Mouse (Mus musculus) frontal cortex, postnatal 10 days (tissue): Measurements from ENCODE around the gene Cabp2.
"Not testable (repeated sequence)": the region's sequence is repeated elsewhere in the genome, so short reads cannot be mapped to it uniquely, and the experiment has no call there.

Source experiments
- DNase-seq, 2 experiments: peaks; one replicate each; pipeline ENCODE4 v3.0.0; 2022; ENCODE audit warnings: low spot score in 2 of 2, mixed read lengths in 1 of 2

The Cabp2 gene

DNA sequence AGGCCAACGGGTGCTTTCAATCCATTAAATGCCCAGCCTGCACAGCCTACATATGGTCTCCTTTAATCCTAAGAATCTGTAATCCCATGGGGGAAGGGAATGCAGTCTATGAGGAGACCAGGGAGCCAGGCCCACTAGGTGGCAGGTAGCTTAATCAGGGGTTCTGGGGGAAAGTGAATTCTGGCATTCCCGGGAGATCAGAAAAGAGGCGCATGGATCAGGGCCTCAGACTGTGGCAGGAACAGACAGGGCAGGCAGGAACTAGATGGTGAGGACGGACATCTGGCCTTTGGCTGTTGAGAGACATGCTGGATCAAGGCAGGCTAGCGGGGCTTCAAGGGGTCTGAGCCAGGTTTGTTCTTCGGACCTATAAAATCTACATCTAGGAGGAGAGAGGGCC lies 20.1 kb downstream of the Cabp2 start:
- DNase-seq, result no peak

DNA sequence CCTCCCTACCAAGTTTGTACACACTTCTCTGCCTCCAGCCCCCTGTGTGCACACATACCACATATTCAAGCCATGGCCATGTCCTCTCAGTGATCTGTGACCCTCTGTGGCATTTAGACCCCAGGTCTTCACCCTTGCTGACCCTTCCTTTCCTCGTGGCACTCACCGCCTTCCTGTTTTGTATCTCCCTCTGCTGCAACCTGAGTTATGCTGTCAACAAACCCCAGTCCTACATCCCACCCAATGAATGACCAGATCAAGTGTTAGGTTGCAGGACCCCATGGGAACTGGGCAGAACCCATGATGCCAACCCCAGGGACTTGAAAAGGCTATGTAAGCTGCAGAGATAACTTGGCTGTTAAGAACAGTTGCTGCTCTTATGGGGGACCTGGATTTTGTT lies 20.7 kb downstream of the Cabp2 start:
- DNase-seq, result no peak

DNA sequence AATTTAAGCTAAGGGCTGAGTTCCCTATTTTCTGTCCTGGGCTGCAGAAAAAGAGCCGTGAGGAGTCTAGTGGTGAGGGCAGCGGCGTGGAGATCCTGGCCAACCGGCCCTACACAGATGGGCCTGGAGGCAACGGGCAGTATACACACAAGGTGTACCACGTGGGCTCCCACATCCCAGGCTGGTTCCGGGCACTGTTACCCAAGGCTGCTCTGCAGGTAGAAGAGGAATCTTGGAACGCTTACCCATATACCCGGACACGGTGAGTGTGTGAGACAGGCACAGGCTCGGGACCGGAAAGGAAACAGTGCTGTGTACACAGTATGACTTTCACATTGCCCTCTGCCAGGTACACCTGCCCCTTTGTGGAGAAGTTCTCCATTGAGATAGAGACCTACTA lies 21.2 kb downstream of the Cabp2 start:
- DNase-seq, result no peak

DNA sequence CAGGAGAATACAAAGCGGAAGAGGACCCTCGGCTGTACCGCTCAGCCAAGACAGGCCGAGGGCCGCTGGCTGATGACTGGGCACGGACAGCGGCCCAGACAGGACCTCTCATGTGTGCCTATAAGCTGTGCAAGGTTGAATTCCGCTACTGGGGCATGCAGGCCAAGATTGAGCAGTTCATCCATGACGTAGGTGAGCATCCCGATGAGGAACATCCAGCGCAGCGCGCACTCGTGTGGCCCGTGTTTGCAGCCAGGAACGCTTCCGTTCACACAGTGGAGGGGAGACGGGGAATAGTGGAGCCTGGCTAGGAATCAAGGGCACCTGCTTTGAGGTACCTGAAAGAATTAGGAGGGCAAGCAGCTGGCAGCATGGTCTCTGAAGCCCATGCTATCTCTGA lies 21.9 kb downstream of the Cabp2 start:
- no peak for DNase-seq

DNA sequence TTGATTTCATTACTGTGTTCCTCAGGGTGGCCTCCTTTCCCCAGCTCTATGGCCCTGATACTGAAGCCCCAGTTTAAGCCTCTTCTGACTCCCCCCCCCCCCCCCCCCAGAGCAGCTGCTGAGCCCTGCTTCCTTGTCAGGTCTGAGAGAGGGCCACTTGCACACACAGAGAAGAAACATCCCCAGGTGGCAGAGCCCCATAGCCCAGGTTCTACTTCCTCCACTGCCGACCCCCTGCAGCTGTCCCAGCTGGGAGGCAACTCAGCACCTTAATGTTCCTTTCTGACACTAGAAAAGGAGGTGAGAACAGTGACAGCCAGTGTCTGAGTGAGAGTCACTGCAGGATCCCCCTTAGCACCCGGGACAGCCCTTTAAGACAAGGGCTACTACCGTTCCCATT lies 22.4 kb downstream of the Cabp2 start:
- DNase-seq, result no peak

DNA sequence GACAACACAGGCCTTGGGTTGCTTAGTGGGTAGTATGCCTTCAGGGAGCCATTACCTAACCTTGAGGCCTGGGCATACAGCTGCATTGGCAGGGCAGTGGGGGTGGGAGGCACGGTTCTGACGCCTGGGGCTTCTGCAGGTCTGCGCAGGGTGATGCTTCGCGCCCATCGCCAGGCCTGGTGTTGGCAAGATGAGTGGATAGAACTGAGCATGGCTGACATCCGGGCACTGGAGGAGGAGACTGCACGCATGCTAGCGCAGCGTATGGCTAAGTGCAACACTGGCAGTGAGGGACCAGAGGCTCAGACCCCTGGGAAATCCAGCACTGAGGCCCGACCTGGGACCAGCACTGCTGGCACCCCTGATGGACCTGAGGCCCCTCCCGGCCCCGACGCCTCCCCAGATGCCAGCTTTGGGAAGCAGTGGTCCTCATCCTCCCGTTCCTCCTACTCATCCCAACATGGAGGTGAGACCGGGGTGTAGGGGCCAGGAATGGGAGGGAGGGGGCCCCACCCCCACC lies 23.4 kb downstream of the Cabp2 start:
- DNase-seq, result no peak

DNA sequence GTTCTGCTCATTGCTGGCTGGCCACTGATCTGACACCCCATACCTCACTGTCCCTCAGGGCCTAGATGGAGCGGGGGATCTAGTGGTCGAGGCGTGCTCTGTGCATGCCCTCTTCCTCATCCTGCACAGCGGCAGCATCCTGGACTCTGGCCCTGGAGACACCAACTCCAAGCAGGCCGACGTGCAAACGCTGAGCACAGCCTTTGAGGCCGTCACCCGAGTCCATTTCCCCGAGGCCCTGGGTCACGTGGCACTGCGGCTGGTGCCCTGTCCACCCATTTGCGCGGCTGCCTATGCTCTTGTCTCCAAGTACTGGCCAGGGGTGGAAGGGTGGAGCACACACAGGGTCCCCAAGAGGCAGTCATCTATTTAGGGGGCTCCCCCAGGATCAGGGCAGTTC lies 25.3 kb downstream of the Cabp2 start:
- no peak for DNase-seq

DNA sequence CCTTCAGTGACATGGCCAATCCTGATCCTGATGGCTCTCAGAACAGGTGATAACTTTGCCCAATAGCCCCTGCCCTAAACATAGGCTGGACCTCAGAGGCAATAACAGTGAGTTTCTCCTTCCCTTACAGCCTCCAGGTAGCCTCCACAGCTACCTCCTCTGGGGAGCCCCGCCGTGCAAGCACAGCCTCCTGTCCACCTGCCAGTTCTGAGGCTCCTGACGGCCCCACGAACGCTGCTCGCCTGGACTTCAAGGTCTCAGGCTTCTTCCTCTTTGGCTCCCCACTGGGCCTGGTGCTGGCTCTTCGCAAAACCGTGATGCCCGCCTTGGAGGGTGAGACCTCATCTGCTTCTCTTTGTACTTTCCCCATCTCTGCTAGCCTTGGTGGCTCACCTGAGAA lies 27.2 kb downstream of the Cabp2 start:
- no peak for DNase-seq

DNA sequence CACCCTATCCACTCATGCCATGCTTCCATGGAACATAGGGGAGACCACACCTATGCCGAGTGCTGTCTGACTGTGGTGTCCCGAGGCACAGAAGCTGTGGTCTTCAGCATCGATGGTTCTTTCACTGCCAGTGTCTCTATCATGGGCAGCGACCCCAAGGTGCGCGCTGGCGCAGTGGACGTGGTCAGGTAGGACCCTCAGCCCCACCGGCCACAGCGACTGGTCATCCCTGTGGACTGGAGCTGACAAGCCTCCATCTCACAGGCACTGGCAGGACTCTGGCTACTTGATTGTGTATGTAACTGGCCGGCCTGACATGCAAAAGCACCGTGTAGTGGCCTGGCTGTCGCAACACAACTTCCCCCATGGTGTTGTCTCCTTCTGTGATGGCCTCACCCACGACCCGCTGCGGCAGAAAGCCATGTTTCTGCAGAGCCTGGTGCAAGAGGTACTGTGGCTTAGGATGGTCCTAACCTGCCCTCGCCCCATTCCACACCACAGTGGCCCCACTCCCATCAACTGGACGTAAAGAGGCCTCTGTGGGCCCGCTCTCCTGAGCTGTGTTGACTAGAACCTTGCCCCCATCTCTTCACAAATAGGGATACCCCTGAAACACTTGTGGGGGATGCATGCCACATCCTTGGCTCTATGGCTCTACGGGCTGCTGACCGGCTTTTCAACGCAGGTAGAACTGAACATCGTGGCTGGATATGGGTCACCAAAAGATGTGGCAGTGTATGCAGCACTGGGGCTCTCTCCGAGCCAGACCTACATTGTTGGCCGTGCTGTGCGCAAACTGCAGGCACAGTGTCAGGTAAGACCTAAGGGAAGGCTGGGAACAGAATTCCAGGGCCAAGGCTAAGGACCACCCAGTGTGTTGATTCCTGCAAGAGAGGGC lies 30.9 kb downstream of the Cabp2 start:
- no peak for DNase-seq

DNA sequence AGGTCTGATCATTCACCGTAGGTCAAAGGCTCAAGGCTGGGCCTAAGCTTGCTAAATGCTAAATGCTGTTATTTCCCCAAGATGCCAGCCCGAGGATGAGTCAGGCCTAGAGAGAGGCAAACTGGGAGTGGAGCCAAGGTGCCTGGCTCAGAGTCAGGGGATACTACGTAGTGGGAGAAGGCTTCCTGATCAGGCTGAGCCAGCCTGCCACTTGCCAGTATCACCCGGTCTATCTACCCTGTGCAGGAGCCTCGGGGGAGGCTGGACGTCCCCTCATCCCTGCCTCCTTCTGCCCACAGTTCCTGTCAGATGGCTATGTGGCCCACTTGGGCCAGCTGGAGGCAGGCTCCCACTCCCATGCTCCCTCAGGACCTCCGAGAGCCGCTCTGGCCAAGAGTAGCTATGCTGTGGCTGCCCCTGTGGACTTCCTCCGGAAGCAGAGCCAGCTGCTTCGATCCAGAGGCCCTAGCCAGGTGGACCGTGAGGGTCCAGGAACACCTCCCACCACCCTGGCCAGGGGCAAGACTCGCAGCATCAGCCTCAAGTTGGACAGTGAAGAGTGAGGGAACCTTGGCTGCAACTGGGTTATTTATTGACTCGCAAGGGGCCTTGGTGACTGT lies 31.9 kb downstream of the Cabp2 start:
- DNase-seq, result no peak

DNA sequence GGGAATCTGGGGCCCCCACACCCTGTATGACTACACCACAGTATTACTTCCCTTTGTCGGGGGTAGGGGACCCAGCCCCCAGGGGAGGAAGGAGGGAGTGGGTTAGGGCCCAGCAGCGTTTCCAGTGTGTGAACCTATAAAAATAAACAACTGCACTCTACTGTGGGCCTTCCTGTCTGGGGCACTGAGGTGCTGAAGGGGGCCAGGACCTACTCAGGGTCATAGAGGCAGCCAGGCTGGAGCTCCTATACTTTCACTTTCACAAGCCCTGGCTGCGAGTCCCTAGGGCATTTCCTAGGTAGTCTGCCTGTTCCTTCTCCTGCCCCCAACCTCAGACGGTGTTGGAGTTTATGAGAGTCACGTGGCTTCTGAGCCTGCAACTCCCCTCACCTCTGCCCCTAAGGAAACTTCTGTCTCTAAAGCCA lies 32.4 kb downstream of the Cabp2 start:
- DNase-seq, result no peak

DNA sequence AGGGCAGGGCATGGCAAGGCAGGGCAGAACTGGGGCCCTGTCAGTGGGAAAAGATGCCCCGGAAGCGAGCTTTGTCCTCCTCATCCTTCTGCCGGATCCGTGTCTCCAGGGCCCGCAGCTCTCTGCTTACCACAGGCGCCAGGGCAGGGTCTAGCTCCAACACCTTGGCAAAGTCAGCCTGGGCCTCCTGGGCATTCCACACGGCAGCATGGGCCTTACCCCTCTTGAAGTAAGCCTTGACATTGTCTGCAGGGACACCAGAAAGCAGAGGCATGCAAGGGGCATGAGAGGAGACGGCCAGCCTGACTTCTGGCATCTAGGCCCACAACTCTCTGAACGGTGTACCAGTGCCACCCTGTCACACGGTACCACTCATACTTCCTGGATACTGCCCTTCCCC lies 33.2 kb downstream of the Cabp2 start:
- no peak for DNase-seq

DNA sequence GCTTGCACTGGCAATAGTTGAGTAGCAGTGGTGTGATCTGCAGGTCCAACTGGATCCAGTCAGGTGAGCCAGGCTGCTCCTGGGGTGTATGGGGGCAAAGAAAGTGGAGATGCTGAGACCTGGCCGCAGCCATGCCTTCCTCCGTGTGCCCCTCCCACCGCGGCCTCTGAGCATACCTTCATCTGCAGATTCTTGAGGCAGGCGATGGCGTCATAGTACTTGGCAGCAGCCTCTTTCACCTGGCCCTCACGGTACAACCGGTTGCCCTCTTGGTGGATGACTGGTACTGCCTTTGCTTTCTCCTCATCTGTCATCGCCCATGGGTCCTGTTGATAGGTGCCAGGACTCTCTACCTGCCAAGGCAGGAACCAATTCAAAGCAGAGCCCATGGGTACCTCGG lies 33.8 kb downstream of the Cabp2 start:
- DNase-seq, result no peak

DNA sequence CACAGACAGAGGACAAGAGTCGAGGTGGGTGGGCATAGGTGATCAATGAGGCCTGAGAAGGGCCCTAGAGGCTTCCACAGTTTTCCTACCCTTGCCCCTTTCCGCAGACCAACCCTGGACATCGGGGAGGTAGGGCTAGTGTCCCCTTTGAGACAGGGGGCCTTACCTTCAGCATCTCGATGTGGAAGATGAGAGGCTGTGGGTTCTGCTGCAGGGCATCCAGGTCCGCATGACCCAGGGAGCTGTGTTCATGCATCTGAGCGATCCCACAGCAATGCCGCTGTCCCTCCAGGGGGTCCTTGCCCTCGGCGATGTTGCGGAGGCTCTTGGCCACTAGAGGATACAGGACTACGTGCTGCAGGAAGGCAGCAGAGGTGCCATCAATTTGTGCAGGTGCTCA lies 34.4 kb downstream of the Cabp2 start:
- DNase-seq, result no peak

DNA sequence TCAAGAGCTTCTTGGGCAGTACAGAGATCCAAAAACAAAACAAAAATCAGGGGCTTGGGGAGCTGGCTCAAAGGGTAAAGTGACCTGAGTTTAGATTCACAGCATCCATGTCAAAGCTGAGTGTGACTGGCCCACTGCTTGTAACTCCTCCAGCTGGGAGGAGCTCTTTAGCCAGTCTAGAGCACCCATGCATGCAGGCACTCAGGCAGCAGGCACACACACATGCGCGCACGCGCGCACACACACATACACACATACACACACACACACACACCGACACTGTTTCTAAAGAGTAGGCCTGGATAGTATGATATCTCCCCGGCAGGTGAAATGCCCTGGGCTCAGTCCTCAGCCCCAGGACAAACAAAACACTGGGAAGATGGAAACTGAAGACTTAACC lies 35.6 kb downstream of the Cabp2 start:
- DNase-seq, result no peak

DNA sequence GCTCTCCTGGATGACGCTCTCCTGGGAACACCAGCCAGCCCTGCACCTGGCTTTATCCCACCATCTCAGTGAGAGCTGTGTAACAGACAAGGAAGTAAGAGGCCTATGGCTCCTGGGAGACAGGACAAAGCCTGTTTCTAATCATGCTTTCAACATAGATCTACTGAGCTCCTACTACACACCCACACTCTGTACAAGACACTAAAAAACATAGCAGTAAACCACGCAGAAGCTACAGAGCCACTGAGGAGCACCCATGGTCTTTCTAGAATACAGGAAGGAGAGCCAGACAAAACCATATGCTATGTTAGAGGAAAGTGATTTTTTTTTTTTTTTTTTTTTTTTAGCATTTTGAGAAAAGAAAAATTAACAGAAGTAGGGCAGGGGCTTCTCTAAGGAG lies 37.0 kb downstream of the Cabp2 start:
- no peak for DNase-seq

DNA sequence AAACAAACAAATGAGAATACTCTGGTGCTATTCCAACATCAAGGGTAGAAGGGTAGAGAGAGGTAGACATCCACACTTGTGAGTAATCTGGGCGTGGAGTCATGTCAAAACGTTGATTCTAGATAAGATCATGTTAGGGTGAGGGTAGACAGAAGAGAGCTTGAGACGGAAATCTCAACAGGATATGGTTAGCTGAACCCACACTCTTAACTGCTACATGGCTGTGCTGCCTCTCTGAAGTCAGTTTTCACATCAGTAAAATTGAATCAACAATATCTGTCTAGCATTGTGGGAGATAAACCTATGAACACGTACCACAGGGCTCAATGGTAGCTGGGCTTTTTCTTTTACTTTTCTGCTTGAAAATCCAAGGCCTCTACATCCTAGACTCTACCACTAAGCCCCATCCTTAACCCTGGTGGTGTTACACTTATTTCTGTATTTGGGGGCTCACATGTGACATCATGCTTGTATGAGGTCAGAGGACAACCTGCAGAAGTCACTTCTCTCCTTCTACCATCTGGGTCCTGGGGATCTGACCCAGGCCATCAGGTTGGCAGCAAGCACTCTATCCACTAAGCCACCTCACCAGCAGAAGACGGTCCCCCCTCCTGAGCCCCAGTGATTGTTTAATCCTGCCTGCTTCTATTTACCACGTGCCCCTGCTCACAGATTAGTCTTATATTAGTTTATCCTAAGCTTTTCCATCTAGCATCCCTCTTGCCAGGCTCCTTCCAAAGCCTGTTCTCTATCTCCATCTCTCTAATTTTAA lies 38.5 kb downstream of the Cabp2 start:
- no peak for DNase-seq

DNA sequence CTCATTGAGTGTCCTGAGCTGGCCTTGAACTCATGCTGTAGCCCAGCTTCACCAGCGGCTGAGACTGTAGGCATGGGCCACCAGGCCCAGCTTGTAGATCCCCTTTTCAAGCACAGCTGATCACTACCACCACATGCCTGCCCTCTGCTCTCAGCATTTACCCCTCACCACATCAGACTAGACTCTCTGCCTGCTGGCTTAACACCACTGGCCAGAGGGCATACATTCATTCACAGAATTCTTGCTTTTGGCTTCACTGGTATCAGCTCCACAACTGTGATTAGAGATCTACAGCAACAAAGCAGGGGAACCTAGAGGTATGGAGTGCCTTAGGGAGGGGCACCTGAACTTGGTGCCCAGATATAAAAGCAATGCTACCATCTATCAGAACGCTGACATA lies 39.1 kb downstream of the Cabp2 start:
- no peak for DNase-seq

DNA sequence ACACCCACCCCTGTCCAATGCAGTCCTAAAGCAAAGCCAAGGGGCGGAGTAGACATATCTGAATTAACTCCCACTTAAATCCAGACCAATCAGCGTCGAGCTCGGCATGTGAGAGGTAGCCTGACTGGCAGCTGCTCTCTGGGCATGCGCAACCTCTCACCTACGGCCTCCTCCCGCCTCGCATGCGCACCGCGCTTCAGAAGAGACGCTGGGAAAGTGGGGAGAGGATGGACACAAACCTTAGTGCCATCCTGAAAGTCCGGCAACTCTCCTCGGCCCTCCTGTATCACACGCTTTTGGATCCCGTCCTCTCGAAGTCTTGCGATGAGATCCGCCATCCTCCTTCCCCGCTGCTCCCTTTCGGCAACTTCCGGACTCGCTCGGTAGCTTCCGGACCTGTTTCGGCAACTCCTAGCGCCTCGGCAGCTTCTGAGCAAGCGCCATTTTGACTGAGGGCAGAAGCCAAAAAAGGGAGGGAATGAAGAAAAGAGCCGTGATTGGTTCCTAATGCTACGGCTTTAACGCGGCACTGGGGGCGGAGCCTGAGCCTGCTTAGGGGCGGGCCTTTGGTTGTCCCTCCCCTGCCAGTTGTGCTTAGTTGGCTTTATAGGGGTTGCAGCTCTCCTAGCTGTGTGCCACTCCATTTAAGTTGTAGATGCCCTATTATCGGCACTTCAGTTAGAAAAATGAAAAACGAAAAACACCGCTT lies 39.9 kb downstream of the Cabp2 start:
- DNase-seq, result peak; percentile 96 to 97

DNA sequence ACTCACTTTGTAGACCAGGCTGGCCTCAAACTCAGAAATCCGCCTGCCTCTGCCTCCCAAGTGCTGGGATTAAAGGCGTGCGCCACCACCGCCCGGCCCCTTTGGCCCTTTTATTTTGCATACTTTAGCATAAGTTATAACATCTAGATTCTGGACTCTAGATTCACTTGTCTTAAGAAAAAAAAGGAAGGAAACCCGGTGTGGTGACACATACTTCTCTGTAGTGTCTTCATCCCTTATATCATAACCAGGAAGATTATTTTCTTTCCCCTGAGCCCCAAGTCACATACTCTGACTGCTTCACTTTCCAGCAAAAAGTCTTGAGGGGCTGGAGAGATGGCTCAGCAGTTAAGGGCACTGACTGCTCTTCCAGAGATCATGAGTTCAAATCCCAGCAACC lies 40.5 kb downstream of the Cabp2 start:
- not testable (repeated sequence) for DNase-seq

DNA sequence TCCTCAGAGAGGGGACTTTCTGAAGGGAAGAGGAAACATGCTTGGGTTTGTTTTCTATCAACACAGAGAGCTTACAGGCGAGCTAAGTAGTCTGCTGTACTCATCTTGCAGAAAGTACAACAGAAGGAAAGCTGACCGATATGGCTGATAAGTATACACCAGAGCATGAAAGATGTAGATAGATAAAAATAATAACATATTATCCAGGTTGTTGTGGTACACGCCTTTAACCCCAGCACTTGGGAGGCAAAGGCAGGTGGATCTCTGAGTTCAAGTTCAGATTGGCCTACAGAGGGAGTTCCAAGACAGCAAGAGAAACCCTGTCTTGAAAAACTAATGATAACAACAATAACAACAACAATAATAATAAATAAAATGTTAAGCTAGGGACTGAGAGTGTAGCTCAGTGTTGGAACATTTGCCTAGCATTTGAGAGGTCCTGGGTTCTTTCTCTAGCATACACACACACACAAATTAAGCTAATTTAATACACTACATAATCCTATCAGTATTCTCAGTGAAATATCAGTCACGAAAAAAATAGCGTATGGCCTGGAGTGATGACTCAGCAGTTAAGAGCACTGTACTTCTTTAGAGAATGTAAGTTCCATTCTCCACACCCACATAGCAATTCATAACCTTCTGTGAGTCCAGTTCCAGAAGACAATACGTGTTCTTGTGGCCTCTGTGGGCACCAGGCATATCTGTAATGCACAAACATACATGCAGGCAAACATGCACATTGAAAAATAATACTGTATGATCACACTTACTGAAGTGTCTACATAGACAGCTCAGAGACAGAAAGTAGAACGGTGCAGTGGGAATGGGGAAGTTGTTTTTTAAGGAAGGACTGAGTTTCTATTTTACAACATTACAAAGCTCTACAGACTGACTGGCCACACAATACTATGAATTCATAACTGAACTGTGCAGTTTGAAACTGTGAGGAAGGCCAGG lies 41.3 kb downstream of the Cabp2 start:
- DNase-seq, result no peak
